Mouse (Mus musculus): Measurements from ENCODE around the gene AC129217.1. TPM values are rescaled to one million over a fixed set of nuclear protein-coding genes. Genes with fewer than 3 reads are reported as not detected.

The AC129217.1 gene
- total RNA-seq, 2 experiments from 2014 or later, result 2.4 to 17.5 TPM

Other genes starting within 250 kb of the AC129217.1 start
- gene Slc22a8, start 238.5 kb upstream of the AC129217.1 start, total RNA-seq (2023), result not detected
- not detected for gene Slc22a6, start 211.7 kb upstream of the AC129217.1 start, total RNA-seq (2023)
- gene Chrm1, start 166.0 kb upstream of the AC129217.1 start, total RNA-seq (2023), result not detected
- gene Slc3a2, start 106.4 kb upstream of the AC129217.1 start, total RNA-seq (2023), result 100 to 1,000 TPM; 186 to 208 TPM
- 10 to 100 TPM; 87.5 to 97.1 TPM for gene Wdr74, start 93.9 kb upstream of the AC129217.1 start, total RNA-seq (2023)
- gene 1700092M07Rik, start 89.1 kb upstream of the AC129217.1 start, total RNA-seq (2023), result 10 to 100 TPM; 11.8 to 13.2 TPM
- 100 to 1,000 TPM; 226 to 241 TPM for gene Stx5a, start 88.4 kb upstream of the AC129217.1 start, total RNA-seq (2023)
- 100 to 1,000 TPM; 459 to 471 TPM for gene Nxf1, start 72.7 kb upstream of the AC129217.1 start, total RNA-seq (2023)
- gene Tmem223, start 58.8 kb upstream of the AC129217.1 start, total RNA-seq (2023), result 10 to 100 TPM; 46.9 to 48.0 TPM
- gene Tmem179b, start 55.3 kb upstream of the AC129217.1 start, total RNA-seq (2023), result 10 to 100 TPM; 66.4 to 71.6 TPM
- gene Taf6l, start 43.4 kb upstream of the AC129217.1 start, total RNA-seq (2023), result 10 to 100 TPM; 13.8 to 17.4 TPM
- 10 to 100 TPM; 60.3 to 66.7 TPM for gene Polr2g, start 31.2 kb upstream of the AC129217.1 start, total RNA-seq (2023)
- 1 to 10 TPM in 1 of 2 experiments, under 1 TPM in 1; 0.99 to 1.1 TPM for gene Zbtb3, start 27.2 kb upstream of the AC129217.1 start, total RNA-seq (2023)
- 10 to 100 TPM; 30.4 to 30.6 TPM for gene Ttc9c, start 10.4 kb upstream of the AC129217.1 start, total RNA-seq (2023)
- 100 to 1,000 TPM; 105 to 110 TPM for gene Hnrnpul2, start 9.8 kb upstream of the AC129217.1 start, total RNA-seq (2023)
- 10 to 100 TPM; 39.2 to 44.0 TPM for gene Bscl2, start 7.7 kb downstream of the AC129217.1 start, total RNA-seq (2023)
- not detected for gene Gng3, start 9.4 kb downstream of the AC129217.1 start, total RNA-seq (2023)
- 1 to 10 TPM in 1 of 2 experiments, under 1 TPM in 1; 0.96 to 1.5 TPM for gene Lrrn4cl, start 21.0 kb downstream of the AC129217.1 start, total RNA-seq (2023)
- 100 to 1,000 TPM; 115 to 121 TPM for gene Ubxn1, start 41.7 kb downstream of the AC129217.1 start, total RNA-seq (2023)
- 10 to 100 TPM; 33.0 to 39.5 TPM for gene Uqcc3, start 51.1 kb downstream of the AC129217.1 start, total RNA-seq (2023)
- 10 to 100 TPM; 13.4 to 24.7 TPM for gene Lbhd1, start 54.0 kb downstream of the AC129217.1 start, total RNA-seq (2023)
- not detected for gene Gm49403, start 54.2 kb downstream of the AC129217.1 start, total RNA-seq (2023)
- gene 1810009A15Rik, start 59.1 kb downstream of the AC129217.1 start, total RNA-seq (2023), result 10 to 100 TPM; 20.3 to 25.8 TPM
- gene Gm49416, start 59.2 kb downstream of the AC129217.1 start, total RNA-seq (2023), result 1 to 10 TPM; 1.9 to 4.8 TPM
- 10 to 100 TPM; 23.9 to 26.9 TPM for gene Ints5, start 63.2 kb downstream of the AC129217.1 start, total RNA-seq (2023)
- gene Ganab, start 68.3 kb downstream of the AC129217.1 start, total RNA-seq (2023), result 100 to 1,000 TPM; 161 to 162 TPM
- 10 to 100 TPM; 57.0 to 61.4 TPM for gene B3gat3, start 90.6 kb downstream of the AC129217.1 start, total RNA-seq (2023)
- 1 to 10 TPM; 5.8 to 6.1 TPM for gene Rom1, start 99.6 kb downstream of the AC129217.1 start, total RNA-seq (2023)
- 10 to 100 TPM; 91.2 to 97.8 TPM for gene Eml3, start 99.8 kb downstream of the AC129217.1 start, total RNA-seq (2023)
- 100 to 1,000 TPM; 206 to 212 TPM for gene Mta2, start 112.1 kb downstream of the AC129217.1 start, total RNA-seq (2023)
- 10 to 100 TPM; 31.6 to 34.9 TPM for gene Tut1, start 124.1 kb downstream of the AC129217.1 start, total RNA-seq (2023)
- 100 to 1,000 TPM; 615 to 678 TPM for gene Eef1g, start 137.3 kb downstream of the AC129217.1 start, total RNA-seq (2023)
- 100 to 1,000 TPM; 113 to 135 TPM for gene Ahnak, start 159.5 kb downstream of the AC129217.1 start, total RNA-seq (2023)

Data from T-cell, adult 66 days (primary cell).